Mouse (Mus musculus) layer of hippocampus, adult 9-11 months (tissue): Measurements from ENCODE around the gene Klhl29.
A peak's percentile ranks its signal among the peaks of the same experiment; 100 is the strongest.

Source experiments
- DNase-seq: peaks from one replicate; pipeline ENCODE4 v3.0.0; 2022

The Klhl29 gene

DNA sequence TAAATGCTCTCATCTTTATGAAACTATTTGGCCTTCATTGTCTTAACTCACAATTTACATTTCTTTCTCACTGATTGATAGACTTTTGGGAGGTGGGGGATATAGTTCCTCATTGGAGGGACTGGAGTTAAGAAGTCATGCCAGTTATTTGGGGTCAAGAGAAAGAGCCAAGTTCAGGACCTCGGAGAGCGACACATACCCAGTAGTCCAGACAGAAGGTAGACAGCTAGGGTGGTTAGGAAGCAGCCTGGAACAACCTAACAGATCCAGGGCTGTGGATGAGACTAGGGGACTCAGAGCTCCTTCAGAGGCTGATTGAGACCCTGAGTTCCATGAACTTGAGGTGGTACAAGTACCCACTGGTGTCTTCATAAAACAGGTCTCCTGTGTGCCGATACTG is 264.1 kb downstream of the Klhl29 start:
- no peak for DNase-seq

DNA sequence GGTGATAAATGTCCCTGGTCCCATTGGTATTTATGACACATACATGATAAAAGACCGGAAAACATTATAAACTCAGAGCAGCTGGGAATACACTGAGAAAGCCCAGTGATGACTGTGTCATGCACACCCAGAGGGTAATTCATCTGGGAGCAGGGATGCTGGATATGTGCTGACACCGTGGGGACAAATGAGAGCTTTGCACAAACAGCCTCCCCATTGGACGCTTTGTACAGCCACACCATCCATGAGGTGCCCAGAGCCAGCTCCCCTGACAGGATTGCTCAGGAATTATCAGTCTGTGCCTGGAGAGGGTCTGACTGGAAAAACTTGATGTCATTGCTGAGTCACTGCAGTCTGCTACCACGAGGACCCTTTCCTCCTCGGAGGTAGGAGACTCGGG is 266.9 kb downstream of the Klhl29 start:
- DNase-seq, result no peak

DNA sequence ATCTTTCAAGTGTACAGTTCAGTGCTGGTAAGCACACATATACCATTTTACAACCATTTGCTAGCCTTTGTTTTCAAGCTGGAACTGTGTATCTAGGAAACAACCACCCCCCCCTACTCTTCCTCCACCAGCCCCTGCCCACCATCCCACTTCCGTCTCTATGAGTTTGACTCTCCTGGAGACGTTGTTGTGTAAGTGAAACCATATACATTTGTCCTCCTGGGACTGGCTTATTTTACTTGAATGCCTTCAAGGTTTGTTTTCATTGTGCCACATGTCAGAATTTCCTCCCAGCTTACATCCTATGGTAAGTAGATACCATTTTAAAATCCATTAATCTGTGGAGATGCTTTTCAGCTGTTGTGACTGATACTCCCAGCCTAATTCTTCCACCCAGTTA is 267.7 kb downstream of the Klhl29 start:
- no peak for DNase-seq

- DNase-seq, result no peak
These were observed 270.9 kb downstream of the Klhl29 start for GRCm38 (mm10) chr12:5104422-5105052.

DNA sequence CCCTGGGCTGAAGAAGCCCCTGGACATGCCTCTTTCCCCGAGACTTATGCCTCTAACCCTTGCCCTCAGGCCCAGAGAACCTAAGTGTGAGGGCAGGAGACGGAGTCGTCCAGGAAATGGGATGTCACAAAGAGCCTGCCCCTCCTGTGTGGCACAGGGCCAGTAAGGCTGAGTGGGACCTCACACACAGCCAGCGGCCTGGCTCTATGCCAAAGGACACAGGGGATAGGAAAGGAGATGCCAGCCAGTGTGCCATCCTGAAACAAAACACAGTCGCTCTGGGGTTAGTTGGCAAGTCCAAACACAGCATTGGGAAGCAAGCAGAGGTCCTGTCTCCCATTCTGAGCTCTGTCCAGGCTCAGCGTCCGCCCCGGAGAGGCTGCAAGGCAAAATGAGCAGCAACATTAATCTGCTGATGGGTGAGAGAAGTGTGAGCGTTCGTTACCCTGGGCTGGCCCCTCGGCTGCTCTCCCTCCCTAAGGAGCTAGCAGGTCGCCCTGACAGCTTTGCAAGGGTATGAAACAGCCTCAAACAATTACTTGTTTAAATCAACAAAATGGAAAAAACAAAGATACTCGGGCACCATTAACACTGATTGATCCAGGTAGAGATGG is 274.0 kb downstream of the Klhl29 start:
- no peak for DNase-seq

GRCm38 (mm10) chr12:5099572-5099971 is 275.9 kb downstream of the Klhl29 start:
- DNase-seq, result no peak

DNA sequence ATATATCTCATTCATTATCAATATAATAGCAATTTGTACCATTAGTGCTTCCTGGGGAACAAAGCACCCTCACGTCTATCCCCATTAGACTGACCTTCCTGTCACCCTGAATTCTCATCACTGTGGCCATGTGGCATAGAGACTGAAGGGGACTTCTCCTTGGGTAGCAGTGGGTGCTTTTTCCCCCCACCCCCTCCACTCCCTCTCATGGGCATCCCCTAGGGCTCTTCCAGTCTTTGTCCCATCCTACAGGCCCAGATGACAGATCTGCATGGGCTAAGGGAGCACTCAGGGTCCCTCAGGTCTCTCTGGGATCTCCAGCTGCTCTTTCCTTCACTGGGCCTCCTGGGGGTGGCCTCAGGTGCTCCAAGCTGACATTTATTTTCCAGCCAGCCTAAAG is 286.8 kb downstream of the Klhl29 start:
- no peak for DNase-seq

DNA sequence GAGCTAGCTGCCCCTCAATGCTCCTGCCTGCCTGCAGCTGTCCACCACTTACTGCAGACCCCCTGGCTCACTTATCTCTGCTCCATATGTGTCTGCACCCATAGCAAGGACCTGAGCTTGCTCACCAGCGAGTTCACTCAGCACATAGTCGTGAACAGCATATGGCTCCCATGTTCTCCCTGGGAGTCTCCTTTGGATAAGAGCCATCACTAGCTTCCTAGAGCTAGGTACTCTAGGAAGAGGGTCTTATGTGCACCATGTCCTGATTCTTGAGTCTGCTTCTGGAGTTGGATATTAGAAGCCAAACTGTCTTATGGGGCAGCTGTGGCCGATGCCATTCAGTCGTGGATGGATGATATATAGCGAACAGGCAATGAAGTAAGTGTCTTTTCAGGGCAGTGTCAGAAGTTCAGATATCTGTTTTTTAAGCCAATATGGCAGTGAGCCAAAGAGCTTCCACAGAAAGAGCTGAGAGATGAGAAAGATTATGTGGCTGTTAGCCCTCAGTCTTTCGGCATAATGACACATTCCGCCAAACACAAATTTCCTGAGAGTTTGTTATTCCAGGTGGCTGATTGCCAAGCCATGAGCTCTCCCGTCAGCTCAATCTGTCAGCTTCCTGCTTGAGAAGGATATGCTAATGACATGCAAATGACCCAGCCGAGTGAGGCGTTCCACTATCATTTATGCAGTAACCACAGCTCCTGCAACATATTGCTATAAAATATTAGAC is 287.5 kb downstream of the Klhl29 start:
- DNase-seq, result peak; percentile 88

- DNase-seq, result no peak
These were observed 290.8 kb downstream of the Klhl29 start for GRCm38 (mm10) chr12:5084714-5085113.

DNA sequence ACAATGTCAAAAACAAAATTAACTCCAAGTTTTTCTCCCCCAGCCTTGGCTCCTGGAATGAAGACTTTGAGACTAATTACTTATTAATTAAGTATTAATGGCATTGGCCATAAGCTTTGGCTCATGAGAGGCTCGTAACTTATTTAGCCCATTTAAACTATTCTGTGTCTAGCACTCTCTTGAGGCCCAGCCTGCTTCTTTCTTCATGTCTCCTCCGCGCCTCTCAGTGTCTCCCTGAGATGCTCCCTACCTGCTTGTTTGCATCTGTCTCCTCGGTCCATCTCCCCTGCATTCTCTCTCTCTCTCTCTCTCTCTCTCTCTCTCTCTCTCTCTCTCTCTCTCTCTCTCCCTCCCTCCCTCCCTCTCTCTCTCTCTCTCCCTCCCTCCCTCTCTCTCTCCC is 294.0 kb downstream of the Klhl29 start:
- no peak for DNase-seq

DNA sequence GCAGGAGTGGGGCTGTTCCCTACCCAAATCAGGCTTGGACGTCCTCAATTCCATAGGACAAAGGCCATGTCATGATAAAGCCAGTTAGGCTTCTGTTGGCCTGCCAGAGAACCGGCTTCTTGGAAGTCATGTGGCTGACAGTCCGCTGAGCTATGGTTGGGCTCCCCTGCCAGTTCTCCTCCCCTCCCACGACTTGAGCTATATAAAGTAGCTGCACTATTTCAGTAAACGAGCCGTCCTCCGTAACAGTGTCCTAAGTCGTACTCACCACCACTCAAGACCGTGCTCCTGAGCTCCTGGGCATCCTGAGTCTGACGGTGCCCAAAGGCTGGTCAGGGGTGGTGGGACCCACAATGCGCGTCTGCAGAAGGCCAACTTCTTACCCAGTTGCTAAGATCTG is 302.3 kb downstream of the Klhl29 start:
- DNase-seq, result no peak

- no peak for DNase-seq
These were observed 305.4 kb downstream of the Klhl29 start for GRCm38 (mm10) chr12:5070131-5070530.

DNA sequence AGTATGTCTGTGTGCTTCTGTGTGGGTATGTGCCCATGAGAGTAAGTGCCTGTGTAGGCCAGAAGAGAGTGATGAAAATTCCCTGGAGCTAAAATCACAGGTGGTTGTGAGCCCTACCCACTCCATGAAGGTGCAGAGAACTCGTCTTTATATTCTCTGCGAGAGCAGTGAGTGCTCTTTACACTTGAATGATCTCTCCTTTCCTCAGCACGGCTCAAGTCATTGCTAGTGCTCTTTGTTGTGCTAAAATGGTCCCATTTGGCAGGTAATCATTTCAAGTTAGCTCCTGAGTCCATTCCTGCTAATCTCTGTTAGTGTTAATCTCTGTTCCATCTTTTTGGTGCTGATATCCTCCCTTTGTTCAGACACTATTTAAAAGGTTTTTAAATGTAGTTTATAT is 307.9 kb downstream of the Klhl29 start:
- no peak for DNase-seq

DNA sequence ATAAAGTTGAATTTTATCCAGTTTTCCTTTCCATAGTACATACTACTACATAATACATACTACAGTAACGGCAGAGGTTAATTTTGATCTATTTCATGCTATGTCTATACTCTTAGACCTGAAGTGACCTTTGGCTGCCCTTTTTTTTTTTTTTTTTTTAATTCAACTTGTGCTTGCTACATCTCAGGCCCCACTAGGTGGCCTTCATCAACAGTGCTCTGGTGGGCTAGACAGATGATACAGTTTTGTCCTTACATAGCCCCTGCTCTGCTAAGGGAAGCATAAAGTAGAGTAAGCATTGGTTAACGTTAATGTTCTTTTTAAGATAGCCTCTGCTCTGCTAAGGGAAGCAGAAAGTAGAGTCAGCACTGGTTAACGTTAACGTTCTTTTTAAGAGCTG is 327.4 kb downstream of the Klhl29 start:
- DNase-seq, result no peak

GRCm38 (mm10) chr12:5044141-5044540 is 331.3 kb downstream of the Klhl29 start:
- no peak for DNase-seq

DNA sequence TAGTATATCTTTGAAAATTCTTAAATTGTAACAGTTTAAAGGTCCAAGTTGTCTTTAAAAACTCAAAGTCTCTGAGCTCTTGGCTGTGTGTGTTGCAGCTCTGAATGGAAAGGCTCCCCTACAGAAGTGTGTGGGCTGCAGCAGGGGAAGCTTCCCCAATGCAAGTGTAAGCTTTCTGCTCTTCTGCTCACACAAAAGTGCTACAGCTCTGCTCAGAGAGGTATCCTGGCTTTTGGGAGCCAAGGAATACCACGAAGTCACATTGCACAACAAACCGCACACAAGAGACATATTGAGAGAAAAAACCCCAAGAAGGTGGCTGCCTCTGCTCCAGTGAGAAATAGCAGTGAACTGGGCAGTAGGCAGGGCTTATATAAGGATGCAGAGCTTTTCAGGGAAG is 337.5 kb downstream of the Klhl29 start:
- no peak for DNase-seq

DNA sequence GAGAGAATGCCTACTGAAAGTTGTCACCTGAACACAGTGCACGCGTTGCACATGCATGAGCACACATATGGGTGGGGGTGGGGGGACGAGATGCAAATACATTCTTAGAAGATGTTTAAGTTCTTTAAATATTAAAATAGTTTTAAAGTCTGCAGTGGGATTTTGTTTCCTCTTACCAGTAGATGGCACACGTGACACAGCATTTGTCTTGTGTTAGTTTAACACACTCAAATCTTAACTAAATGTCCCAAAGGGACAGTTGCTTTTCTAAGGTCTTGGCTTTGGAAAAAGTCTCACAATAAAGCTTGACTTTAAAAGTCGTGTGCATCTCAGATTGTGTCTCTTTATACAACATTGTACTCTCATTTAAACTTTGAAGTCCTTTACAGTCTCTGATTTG is 346.4 kb downstream of the Klhl29 start:
- DNase-seq, result no peak
